Mouse (Mus musculus): ENCODE measurements around the gene Trim50.

DNA sequence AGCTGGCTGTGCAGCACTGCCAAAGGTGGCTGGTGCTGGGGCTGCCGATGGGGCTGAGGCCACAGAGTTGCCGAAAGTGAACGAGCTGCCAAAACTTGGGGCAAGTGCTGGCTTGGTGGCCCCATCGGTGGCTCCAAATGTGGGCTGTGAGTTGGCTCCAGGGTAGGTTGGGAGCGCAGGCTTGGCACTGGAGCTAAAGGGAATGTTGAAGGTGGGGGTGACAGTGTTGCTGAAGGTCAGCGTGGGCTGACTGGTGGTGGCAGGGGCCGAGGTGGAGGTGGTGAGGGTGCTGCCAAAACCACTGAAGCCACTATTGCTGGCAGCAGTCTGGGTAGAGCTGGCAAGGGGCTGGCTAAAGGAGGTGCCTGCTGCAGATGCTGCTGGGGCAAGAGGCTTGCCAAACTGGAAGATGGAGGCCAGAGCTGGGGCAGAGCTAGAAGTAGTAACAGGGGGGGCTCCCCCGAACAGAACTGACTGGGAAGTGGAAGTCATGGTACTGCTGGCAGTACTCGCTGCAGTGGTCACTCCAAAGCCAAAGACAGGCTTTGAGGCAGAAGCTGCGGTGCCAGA is 28.3 kb downstream of the Trim50 start:
- no peak for TF ChIP-seq CTCF (IDR thresholded peaks at IDR 0.05; ENCODE audit: extremely low read depth, insufficient read length, insufficient replicate concordance, low read depth, low read length)
- TF ChIP-seq POLR2A (IDR thresholded peaks at IDR 0.05; ENCODE audit: low read depth, low read length), result no peak
